Mouse (Mus musculus) megakaryocyte, embryonic 14.5 days (primary cell): Measurements from ENCODE around the gene Rslcan18. TPM values are rescaled to one million over a fixed set of nuclear protein-coding genes. Genes with fewer than 3 reads are reported as not detected.

Experiments
- H3K27me3 ChIP-seq: replicated peaks from 2 replicates; pipeline ENCODE3; 2012; ENCODE audit warnings: inconsistent platforms
- H3K36me3 ChIP-seq: replicated peaks from 2 replicates; pipeline ENCODE3; 2012; ENCODE audit warnings: low read length, inconsistent platforms, mixed read lengths
- H3K4me1 ChIP-seq: 2 replicates; pipeline ENCODE4 v1.6.1; 2012; ENCODE audit warnings: inconsistent platforms
- H3K4me3 ChIP-seq: replicated peaks from 2 replicates; pipeline ENCODE3; 2012; ENCODE audit warnings: moderate library complexity, mild to moderate bottlenecking, inconsistent platforms
- H3K9me3 ChIP-seq: 2 replicates; pipeline ENCODE4 v1.6.1; 2012; ENCODE audit warnings: inconsistent platforms
- FLI1 ChIP-seq: IDR thresholded peaks from 2 replicates; pipeline ENCODE4 v1.6.1; 2012; ENCODE audit warnings: low read length, inconsistent platforms, mixed read lengths
- GATA1 ChIP-seq: IDR thresholded peaks from 3 replicates; pipeline ENCODE4 v1.6.1; 2012; ENCODE audit warnings: mixed read lengths, low read length, inconsistent platforms, borderline replicate concordance
- polyA plus RNA-seq: library from polyadenylated mRNA; stranded (reverse); fragments of >175 nt; gene quantifications from 2 replicates; pipeline ENCODE4 v1.2.3, GENCODE M21; 2012; ENCODE audit warnings: low replicate concordance; ENCODE audit not compliant: insufficient read depth

The Rslcan18 gene
- polyA plus RNA-seq, 1 experiment, result not detected

DNA sequence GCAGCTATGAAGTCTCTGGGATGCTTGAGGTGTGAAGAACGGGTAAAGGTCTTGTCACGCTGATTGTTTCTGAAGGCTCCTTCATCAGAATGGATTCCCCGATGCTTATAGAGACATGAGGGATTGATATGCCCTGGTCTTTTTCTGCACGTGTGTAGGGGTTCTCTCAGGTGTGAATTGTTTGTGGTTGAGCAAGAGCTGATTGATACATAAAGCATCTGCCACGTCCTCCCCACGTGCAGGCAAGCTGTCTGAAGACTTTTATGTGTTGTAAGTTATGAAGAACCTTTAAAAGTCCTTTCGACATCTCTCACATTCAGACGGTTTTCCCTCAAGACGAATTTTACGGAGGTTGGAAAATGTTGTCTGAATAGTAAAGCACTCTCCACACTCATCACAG is 18.2 kb downstream of the Rslcan18 start, which contains the start of gene Zfp708:
Gene Zfp708 (minus strand): TSS at position 101 of the 400 bp plus-strand sequence.
- no peak for TF ChIP-seq FLI1
- no peak for TF ChIP-seq GATA1
- Histone ChIP-seq H3K9me3 (no peaks in the 10 kb centered on the region), H3K36me3 (peaks cover 63% of the 10 kb centered on the region)

DNA sequence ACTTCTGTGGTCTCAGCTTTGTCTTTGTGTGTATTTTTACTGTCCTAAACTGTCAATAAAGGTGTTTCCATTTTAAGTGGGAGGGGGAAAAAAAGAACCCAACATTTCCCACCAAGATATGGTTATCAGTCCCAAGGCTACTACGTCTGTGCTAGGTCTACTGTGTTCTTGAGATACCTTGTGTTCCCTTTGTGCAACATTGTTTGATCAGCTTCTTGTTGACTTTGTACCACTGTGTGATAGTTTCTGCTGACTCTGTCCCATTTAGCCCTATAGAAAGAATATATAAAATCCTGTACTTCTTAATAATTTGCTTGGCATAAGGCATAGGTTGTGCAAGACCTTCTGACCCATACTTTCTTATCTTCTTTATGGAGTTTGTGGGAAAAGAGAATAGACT is 25.9 kb downstream of the Rslcan18 start:
- H3K9me3 ChIP-seq, result no peaks in the 10 kb centered on the region
- H3K36me3 ChIP-seq, result peaks cover 41% of the 10 kb centered on the region
- no peaks in the 10 kb centered on the region for H3K4me1 ChIP-seq
- H3K27me3 ChIP-seq, result no peaks in the 10 kb centered on the region
- no peak overlapping the region for H3K4me3 ChIP-seq
- TF ChIP-seq FLI1 (no peak), GATA1 (no peak)

More for the DNA sequence above, 18.2 kb downstream of the Rslcan18 start, which contains the start of gene Zfp708:
- Histone ChIP-seq H3K4me3 (no peak within 1 kb of the TSS), H3K4me1 (no peaks in the 10 kb centered on the region; the same call in 1 of the 2 replicates), H3K27me3 (no peaks in the 10 kb centered on the region)

DNA sequence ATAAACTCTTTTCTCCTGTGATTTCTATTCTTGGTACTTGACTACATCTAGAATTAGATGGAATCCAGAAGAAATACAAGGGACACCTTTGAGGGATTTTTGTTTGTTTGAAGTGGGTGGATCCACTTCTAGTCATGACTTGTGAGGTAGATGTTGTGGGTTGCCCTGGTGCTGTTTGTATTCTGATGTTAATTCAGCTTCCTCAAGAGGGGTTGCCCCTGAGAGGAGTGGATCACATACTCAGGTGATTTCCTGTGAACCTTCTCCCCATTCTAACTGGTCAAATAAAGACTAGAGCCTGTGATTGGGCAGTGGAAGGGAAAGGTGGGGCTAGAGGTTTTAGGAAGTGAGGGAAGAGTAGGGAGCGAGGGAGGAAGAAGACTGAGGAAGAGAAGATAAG is 34.1 kb downstream of the Rslcan18 start:
- TF ChIP-seq FLI1 (no peak), GATA1 (no peak)
- Histone ChIP-seq H3K9me3 (no peaks in the 10 kb centered on the region), H3K27me3 (no peaks in the 10 kb centered on the region), H3K4me1 (peaks cover 23% of the 10 kb centered on the region), H3K4me3 (peak overlapping the region; percentile 94), H3K36me3 (peaks cover 35% of the 10 kb centered on the region)

DNA sequence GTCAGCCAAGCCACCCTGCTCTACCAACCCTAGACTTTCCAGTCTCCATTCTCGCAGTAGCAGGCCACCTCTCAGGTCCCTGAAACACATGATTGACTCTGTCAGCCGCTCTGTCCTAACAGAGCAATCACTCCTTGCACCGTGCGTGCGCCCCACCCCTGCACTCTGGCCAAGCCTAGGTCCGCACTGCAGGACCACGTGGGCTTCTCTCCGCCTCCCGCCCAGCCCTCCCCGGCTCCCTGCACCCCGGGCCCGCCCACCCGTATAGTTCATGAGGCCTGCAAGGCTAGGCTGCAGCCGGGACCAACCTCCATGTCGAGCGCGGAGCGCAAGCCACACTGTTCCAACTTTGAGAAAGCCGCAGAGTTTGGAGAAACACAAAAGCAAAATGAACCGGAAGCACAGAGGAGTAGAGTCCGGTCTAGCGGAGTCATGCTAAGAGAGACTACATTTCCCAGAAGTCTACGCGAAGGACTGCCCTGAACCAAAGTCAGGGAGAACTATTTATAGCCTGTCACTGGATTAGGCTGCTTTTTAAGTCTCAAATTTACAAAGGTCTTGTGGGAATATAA is 34.8 kb downstream of the Rslcan18 start:
- Histone ChIP-seq H3K4me1 (peaks cover 23% of the 10 kb centered on the region), H3K36me3 (peaks cover 39% of the 10 kb centered on the region), H3K4me3 (peak overlapping the region; percentile 94), H3K27me3 (no peaks in the 10 kb centered on the region), H3K9me3 (no peaks in the 10 kb centered on the region)
- no peak for TF ChIP-seq FLI1

DNA sequence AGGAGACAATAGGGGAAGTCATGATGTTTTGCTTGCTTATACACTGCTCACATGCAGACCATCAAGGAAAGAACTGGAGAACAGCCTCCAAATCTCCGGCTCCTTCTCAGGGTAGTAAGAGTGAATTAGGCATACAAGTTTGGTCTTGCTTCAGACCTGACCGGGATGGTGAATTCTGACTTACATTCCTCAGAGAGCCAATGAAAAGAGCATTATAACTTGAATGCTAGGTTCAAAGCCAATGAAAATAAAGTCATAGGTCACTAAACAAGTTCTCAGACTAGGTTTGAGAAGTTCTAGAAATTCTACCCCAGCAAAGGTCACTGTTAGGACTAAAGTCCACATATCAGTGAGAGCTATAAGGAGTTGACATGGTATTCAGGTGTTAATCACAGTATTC is 38.8 kb downstream of the Rslcan18 start:
- Histone ChIP-seq H3K4me3 (no peak overlapping the region), H3K9me3 (peaks cover 7% of the 10 kb centered on the region; the same call in 1 of the 2 replicates), H3K4me1 (peaks cover 21% of the 10 kb centered on the region), H3K27me3 (no peaks in the 10 kb centered on the region), H3K36me3 (peaks cover 48% of the 10 kb centered on the region)
- no peak for TF ChIP-seq GATA1

DNA sequence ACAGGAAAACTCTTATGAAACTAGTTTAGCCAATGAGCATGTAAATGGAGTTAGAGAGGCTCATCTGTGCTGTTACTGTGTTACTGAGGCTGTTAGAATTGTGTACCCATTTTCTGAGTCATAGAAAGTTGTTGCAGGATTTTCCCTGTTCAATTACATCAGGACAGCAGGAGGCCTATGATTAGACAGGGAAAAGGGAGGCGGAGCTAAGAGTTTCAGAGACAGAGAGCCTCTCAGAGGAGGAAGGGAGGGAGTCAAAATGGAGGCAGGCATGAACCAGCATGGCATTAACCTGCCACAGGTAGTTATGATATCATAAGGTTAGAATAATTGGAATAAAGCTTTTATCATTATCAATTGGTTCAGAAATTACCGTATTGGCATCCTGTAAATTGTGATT is 43.3 kb downstream of the Rslcan18 start:
- H3K4me3 ChIP-seq, result no peak overlapping the region
- no peaks in the 10 kb centered on the region for H3K27me3 ChIP-seq
- H3K4me1 ChIP-seq, result no peaks in the 10 kb centered on the region; the same call in 1 of the 2 replicates
- H3K9me3 ChIP-seq, result peaks cover 28% of the 10 kb centered on the region
- TF ChIP-seq GATA1 (no peak), FLI1 (no peak)
- peaks cover 71% of the 10 kb centered on the region for H3K36me3 ChIP-seq

DNA sequence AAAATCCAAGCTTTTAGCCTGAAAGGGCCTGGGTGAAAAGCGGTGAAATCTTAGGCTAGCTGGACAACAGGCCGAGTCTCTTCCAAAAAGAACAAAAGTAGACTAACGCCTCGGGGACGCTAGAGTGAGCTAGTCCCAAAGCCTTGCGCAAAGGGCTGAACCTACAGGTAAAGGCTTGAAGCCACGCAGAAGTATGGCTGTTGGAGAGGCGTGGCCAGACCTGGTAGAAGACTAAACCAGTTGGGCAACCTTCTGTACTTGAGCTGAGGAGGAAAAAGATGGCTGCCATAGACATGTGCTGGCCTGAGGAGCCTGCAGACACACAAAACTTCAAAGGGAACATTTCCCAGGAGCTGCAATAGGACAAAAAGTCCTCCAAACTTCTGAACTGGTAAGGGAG is 50.7 kb downstream of the Rslcan18 start:
- no peak overlapping the region for H3K4me3 ChIP-seq
- H3K36me3 ChIP-seq, result peaks cover 13% of the 10 kb centered on the region
- peaks cover 8% of the 10 kb centered on the region for H3K4me1 ChIP-seq
- TF ChIP-seq FLI1 (no peak), GATA1 (no peak)
- H3K9me3 ChIP-seq, result peaks cover 12% of the 10 kb centered on the region
- H3K27me3 ChIP-seq, result no peaks in the 10 kb centered on the region

DNA sequence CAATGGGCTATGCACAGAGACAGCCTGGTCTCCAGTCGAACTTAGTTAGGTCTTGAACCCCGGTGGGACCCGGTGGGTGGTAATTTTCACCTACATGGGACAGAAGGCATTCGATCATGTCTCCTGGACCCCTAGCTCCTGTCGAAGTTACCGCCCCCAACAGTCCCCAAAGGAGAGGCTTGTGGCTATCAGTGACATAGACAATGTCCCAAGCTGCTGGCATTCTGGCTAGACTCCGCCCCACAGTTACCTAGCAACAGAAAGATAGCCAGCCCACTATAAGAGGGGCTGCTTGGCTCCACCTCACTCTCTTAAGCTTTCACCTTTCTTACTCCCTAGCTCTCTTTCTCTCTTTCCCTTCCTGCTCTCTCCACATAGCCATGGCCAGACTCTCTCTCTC is 53.6 kb downstream of the Rslcan18 start:
- Histone ChIP-seq H3K27me3 (no peaks in the 10 kb centered on the region), H3K9me3 (no peaks in the 10 kb centered on the region), H3K4me1 (peaks cover 14% of the 10 kb centered on the region), H3K4me3 (no peak overlapping the region), H3K36me3 (no peaks in the 10 kb centered on the region)
- no peak for TF ChIP-seq FLI1
- TF ChIP-seq GATA1, result no peak

DNA sequence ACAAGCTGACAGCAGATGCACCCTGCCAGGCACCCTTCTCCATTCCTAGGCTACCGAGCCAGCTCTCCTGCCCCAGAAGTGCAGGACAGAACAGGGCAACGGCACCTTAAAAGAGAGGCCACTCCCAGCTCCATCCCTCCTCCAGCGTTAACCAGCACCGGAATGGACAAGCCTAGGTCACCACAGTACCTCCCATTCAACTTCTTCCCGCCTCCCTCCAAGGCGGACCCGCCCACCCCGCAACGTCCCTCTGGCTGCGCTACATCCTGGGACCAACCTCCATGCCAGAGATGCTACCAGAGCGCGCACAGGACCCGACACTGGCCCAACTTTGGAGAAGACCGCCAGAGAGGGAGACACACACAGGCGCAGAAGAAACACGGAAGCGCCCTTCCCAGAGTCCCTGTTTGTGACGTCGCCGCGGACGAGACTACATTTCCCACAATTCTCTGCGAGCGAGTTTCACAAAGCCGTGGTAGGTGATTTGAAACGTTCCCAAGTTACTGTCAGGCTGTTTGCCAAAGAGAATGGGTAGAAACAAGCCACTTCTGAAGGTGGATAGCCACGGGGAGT is 55.2 kb downstream of the Rslcan18 start, which contains the start of gene Zfp712:
Gene Zfp712 (minus strand): TSS at position 385 of the 573 bp plus-strand sequence.
- Histone ChIP-seq H3K4me1 (peaks cover 14% of the 10 kb centered on the region), H3K9me3 (no peaks in the 10 kb centered on the region), H3K27me3 (no peaks in the 10 kb centered on the region), H3K4me3 (peak within 1 kb of the TSS; percentile 92), H3K36me3 (no peaks in the 10 kb centered on the region)
- TF ChIP-seq GATA1 (no peak), FLI1 (no peak)

DNA sequence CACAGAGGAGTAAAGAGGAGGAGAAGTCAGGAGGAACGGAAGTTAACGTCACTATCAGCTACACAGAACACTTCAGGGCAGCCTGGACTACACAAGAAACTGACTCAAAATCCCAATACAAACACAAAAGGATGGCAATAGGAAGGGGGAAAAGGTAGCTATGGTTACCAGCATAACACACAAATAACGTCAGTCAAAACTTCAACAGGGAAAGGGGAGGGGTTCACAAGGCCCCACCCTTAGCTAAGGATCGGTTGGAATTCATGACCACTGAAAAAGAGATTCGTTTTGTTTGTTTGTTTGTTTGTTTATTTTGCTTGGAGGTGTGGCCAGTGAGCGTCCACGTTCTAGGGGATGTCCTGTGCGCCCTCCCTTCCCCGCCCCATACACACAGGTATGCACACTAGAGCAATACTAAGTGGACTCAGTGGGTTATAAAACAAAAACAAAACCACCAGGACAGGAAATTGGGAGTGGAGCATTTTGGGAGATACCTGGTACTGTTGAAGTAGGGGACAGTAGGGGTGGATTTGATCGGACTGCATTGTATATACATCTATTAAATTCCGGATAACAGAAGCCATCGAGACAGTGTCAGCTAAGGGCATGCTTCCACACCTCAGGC is 55.8 kb downstream of the Rslcan18 start:
- TF ChIP-seq FLI1, result no peak
- TF ChIP-seq GATA1, result no peak

More for the DNA sequence above, 55.8 kb downstream of the Rslcan18 start:
- Histone ChIP-seq H3K4me1 (peaks cover 14% of the 10 kb centered on the region), H3K36me3 (no peaks in the 10 kb centered on the region), H3K9me3 (no peaks in the 10 kb centered on the region), H3K4me3 (peak overlapping the region; percentile 92), H3K27me3 (no peaks in the 10 kb centered on the region)

Other genes starting within 250 kb of the Rslcan18 start
- gene Gm10767, start 211.3 kb downstream of the Rslcan18 start, polyA plus RNA-seq, result not detected in 2 replicates
- 0.11 TPM in 1 of 2 replicates, not detected in the other for gene Zfp712, start 55.1 kb downstream of the Rslcan18 start, polyA plus RNA-seq
- gene Zfp708, start 18.3 kb downstream of the Rslcan18 start, polyA plus RNA-seq, result not detected in 2 replicates
- gene Gm28557, start 7.7 kb downstream of the Rslcan18 start, polyA plus RNA-seq, result not detected in 2 replicates
- gene Zfp759, start 5.4 kb upstream of the Rslcan18 start, polyA plus RNA-seq, result 0.04 TPM in 1 of 2 replicates, not detected in the other
- 0.13 TPM in 1 of 2 replicates, not detected in the other for gene Rsl1, start 56.9 kb upstream of the Rslcan18 start, polyA plus RNA-seq
- 0.04 TPM in 1 of 2 replicates, not detected in the other for gene Zfp455, start 78.2 kb upstream of the Rslcan18 start, polyA plus RNA-seq
- gene Zfp458, start 162.2 kb upstream of the Rslcan18 start, polyA plus RNA-seq, result 0.06 TPM in 1 of 2 replicates, not detected in the other
- gene Zfp457, start 190.2 kb upstream of the Rslcan18 start, polyA plus RNA-seq, result not detected in 2 replicates
- 0.20 TPM in 1 of 2 replicates, not detected in the other for gene Zfp595, start 216.3 kb upstream of the Rslcan18 start, polyA plus RNA-seq
- not detected in 2 replicates for gene Gm28044, start 244.3 kb upstream of the Rslcan18 start, polyA plus RNA-seq
- gene Zfp953, start 244.3 kb upstream of the Rslcan18 start, polyA plus RNA-seq, result 0.11 TPM in 1 of 2 replicates, not detected in the other